Mouse (Mus musculus) neural tube, postnatal 0 days (tissue): Measurements from ENCODE around the gene Psrc1. TPM values are rescaled to one million over a fixed set of nuclear protein-coding genes. Genes with fewer than 3 reads are reported as not detected.

ENCODE experiments used
- polyA plus RNA-seq: library from polyadenylated mRNA; unstranded; fragments of >200 nt; fragmentation: Nextera tagmentation; extraction: Ambion mirVana; gene quantifications from 2 replicates; pipeline ENCODE4 v1.2.1, GENCODE M21; 2015

Psrc1 gene
- polyA plus RNA-seq, result 4.7 and 5.3 TPM in 2 replicates

DNA sequence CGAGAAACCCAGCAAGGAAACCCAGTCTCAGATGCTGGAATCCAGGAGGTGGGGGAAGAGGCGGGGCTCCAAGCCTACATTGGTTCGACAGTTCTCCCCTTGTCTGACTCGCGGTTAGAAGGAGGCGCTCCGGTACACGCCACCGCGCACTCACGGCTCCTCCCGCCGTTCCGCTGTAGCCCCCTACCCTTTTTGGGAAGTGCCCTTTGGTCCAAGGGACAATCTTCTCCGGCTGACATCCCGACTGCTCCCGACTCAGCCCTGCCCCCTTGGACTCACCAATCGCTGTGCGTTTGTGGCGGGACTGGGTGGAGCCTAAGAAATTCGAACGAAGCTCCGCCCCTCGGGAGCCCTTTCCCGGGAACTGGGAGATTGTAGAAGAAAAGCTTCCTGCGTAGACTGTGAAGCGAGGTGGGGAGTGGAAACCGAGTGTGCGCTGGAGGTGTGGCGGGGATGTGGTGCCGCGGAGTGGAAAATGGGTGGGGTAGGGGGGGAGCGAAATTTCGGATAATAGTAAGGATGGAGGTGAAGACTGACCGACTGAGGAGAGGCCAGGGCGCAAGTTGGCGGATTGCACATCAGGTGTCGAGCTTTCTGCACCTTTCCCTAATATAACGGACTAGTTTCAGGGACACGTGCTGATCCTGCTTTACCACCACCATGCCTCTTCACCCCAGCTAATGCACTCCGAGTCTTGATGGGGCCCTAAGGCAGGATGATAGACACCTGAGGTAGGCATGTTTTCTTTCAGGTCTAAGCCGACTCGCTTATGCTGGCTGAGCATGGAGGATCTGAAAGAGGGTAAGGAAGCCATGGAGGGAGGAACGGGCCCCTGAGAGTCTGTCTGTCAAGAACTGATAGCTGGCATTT, at the start of gene Psrc1:
Psrc1 (plus strand) TSS at position 355 of the 870 bp plus-strand sequence.

DNA sequence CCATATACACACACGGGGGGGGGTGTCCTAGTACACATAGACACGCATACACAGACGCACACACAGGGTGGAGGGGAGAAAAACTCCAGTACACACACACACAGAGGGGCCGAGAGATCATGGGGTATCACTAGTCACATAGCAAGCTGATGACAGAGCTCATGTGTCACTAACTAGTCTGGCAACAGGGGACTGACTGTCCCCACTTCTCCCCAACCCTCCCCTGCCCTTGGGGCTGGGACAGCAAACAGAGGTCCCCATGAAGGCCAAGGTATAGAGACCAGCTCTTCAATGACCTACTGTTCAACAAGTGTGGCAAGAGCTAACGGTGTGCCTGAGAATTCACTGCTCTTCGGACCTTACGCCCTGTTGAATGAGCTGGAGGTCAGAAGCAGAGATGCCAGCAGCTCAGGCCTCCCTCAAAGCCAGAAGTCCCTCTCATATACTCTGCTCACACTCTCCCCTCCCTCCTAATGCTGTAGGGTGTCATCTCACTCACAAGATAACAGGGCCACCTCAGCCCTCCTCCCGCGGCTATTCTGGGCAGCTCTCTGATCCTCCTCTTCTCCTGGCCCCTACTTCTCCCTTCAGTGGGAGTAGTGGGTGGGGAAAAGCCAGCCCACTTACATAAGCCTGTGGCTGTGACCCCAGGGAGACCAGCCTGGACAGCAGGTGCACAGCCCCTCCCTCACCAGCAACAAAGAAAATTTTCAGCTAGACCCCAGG, 19.2 kb upstream of the Psrc1 start, which contains the start of gene Mybphl:
Mybphl (plus strand) TSS at position 642 of the 726 bp plus-strand sequence.

DNA sequence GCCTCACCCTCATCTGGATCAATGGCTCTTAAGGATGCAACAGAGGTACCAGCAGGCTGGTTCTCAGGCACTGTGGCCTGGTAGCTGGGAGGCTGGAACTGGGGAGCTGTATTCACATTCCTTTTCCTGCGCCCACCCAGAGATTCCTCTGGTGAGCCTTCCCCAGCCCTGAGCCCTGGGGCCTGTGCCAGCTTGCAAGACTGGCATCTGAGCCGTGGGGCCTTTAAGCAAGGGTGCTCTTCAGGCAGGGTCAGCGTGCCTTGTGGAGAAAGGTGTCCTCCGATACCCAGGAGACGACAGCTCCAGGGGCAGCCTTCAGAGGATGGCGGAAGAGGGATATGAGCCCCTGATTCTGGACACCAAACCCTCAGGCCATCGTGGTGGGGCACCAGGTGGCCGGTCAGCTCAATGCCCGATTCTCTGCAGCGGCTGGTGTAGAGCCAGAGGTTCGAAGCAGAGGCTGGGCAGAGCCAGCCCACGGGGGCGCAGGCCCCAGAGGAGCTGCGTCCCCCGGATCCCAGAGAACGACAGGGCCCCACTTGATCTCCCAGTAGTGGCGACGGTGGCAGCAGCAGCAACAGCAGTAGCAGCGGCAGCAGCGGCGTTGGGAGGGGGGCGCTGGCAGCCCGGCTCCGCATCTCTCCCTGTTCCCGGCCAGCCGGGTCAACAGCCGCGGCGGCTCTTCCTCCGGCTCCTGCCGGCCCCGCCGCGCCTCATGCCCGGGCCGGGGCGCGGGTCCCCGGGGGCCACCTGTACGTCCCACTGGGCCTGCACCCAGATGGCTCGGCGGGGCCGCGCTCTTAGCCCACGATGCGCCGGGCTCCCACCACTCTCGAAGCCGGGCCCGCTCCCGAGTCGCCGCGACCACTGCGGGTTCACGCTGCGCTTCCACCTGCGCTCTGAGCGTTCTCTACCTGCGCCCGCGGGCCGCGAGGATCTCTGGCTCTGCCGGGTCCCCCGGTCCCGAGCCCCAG, 31.5 kb downstream of the Psrc1 start, which contains the start of gene Celsr2:
Celsr2 (minus strand) TSS at position 696 of the 974 bp plus-strand sequence.

Other genes starting within 250 kb of the Psrc1 start
- 74.5 and 76.0 TPM in 2 replicates for gene Gnai3, start 237.7 kb upstream of the Psrc1 start, polyA plus RNA-seq
- gene Gpr61, start 229.0 kb upstream of the Psrc1 start, polyA plus RNA-seq, result 8.6 TPM in 2 replicates
- 13.9 and 16.3 TPM in 2 replicates for gene Amigo1, start 197.5 kb upstream of the Psrc1 start, polyA plus RNA-seq
- gene Cyb561d1, start 182.6 kb upstream of the Psrc1 start, polyA plus RNA-seq, result 2.4 and 2.7 TPM in 2 replicates
- gene Atxn7l2, start 172.9 kb upstream of the Psrc1 start, polyA plus RNA-seq, result 12.6 and 13.1 TPM in 2 replicates
- gene Sypl2, start 157.2 kb upstream of the Psrc1 start, polyA plus RNA-seq, result 0.45 and 0.62 TPM in 2 replicates
- gene Psma5, start 126.9 kb upstream of the Psrc1 start, polyA plus RNA-seq, result 236 and 243 TPM in 2 replicates
- 13.1 and 15.4 TPM in 2 replicates for gene Sort1, start 99.8 kb upstream of the Psrc1 start, polyA plus RNA-seq
- 0.15 and 0.18 TPM in 2 replicates for gene Mybphl, start 18.9 kb upstream of the Psrc1 start, polyA plus RNA-seq
- gene Celsr2, start 31.7 kb downstream of the Psrc1 start, polyA plus RNA-seq, result 36.1 and 38.5 TPM in 2 replicates
- 198 and 209 TPM in 2 replicates for gene Sars, start 61.4 kb downstream of the Psrc1 start, polyA plus RNA-seq
- gene 1700013F07Rik, start 150.3 kb downstream of the Psrc1 start, polyA plus RNA-seq, result 1.1 and 1.8 TPM in 2 replicates
- gene 5330417C22Rik, start 152.7 kb downstream of the Psrc1 start, polyA plus RNA-seq, result 21.6 TPM in 2 replicates
- gene Tmem167b, start 178.6 kb downstream of the Psrc1 start, polyA plus RNA-seq, result 33.4 and 36.0 TPM in 2 replicates
- 36.2 and 41.1 TPM in 2 replicates for gene Taf13, start 187.9 kb downstream of the Psrc1 start, polyA plus RNA-seq
- gene Wdr47, start 207.4 kb downstream of the Psrc1 start, polyA plus RNA-seq, result 61.6 and 66.7 TPM in 2 replicates